Mouse (Mus musculus): ENCODE results near the gene Lce1f.
"Not testable (repeated sequence)": the region's sequence is repeated elsewhere in the genome, so short reads cannot be mapped to it uniquely, and the experiment has no call there.

The Lce1f gene

DNA sequence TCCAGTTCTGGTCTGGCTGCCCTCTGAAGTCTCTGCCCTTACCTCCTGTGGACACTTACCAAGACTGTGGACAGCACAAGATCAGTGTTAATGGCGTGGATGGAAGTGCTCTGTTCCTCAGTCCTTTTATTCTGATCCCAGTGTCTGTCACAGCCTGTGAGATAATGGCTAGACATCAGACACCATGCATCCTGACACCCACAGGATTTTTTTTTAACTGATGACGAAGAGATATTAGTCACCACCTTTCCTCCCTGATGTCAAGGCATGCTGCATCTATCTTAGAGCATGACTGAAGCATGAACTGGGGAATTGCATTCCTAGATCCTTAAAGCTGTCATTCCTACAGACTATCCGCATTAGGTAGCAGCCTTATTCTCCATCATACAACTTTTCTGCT is at the start of gene Lce1f:
Gene Lce1f (minus strand): TSS at position 101 of the 400 bp plus-strand sequence.
- no peak for DNase-seq (ENCODE audit: low spot score in 2 of 2)

DNA sequence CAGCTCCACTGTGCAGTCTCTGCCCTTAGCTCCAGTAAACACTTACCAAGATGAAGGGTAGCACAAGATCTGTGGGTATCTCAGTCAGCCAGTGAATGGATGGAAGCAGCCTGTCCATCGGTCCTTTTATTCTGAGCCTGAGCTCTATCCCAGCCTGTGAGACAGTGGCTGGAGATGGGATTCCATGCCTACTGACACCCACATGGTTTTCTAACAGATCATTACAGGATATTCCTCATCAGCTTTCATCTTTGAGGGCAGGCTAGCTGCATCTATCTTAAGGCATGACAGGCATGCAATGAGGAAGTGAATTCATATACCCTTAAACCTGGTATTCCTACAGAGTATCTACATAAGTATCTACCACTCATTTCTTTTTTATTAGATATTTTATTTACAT is 44.8 kb upstream of the Lce1f start, which contains the start of gene Lce1h:
Gene Lce1h (minus strand): TSS at position 101 of the 400 bp plus-strand sequence.
- no peak for DNase-seq (ENCODE audit: low spot score in 2 of 2)

DNA sequence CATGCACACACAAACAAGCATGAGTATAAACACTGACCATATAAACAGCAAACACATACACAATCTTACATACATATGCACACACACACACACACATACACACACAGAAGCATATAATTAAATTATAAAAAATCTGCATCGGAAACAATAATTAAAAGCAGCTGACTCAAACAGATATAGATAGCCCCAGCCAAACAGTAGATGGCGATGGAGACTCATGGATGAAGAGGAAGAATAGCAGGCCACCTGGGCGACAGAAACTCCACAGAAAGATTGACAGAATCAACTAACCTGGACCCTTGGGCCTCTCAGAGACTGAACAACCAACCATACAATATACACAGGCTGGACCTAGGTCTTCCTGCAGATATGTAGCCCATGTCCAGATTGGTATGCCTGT is 33.0 kb upstream of the Lce1f start:
- DNase-seq (ENCODE audit: low spot score in 2 of 2), result no peak

DNA sequence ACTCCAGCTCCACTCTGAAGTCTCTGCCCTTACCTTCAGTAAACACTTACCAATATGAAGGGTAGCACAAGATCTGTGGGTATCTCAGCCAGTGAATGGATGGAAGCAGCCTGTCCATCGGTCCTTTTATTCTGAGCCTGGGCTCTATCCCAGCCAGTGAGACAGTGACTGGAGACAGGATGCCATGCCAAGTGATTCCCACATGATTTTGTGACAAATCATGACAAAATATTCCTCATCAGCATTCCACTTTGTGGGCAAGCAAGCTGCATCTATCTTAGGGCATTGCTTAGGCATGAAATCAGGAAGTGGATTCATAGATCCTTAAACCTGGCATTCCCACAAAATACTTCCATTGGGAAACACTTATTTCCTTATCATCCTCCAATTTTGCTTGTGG is 32.1 kb upstream of the Lce1f start, which contains the start of gene Lce1g:
Gene Lce1g (minus strand): TSS at position 101 of the 400 bp plus-strand sequence.
- DNase-seq (ENCODE audit: low spot score in 2 of 2), result no peak

DNA sequence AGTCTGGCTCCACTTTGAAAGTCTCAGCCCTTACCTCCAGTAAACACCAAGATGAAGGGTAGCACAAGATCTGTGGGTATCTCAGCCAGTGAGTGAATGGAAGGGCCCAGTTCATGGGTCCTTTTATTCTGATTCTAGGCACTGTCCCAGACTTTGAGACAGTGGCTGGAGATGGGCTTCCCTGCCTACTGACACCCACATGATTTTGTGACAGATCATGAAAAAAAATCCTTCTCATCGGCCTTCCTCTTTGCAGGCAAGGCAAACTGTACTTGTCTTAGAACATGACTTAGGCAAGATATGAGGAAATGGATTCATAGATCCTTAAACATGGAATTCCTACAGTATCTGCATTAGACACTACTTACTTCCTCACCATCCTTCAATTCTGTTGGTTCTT is 18.8 kb upstream of the Lce1f start, which contains the start of gene Gm38119:
Gene Gm38119 (minus strand): TSS at position 101 of the 400 bp plus-strand sequence.
- DNase-seq (ENCODE audit: low spot score in 2 of 2), result no peak

DNA sequence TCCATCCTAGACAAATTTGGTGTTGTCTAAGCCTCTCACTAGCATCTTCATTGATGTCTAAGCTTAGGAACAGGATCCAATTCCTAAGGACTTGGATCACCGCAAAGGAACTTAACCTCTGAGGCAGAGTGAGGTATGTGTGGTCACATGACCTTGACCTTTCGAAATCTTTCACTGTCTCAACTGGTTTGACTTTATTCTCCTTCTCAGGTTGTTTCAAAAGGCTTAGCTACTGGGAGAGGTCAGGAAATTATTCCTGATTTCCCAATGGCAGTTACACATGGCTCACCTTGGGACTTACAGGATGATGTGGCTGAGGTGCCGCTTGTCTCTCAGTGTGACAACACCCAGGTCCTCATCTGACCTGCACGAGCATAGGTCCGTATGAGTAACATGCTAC is 2.5 kb upstream of the Lce1f start:
- DNase-seq (ENCODE audit: low spot score in 2 of 2), result no peak

DNA sequence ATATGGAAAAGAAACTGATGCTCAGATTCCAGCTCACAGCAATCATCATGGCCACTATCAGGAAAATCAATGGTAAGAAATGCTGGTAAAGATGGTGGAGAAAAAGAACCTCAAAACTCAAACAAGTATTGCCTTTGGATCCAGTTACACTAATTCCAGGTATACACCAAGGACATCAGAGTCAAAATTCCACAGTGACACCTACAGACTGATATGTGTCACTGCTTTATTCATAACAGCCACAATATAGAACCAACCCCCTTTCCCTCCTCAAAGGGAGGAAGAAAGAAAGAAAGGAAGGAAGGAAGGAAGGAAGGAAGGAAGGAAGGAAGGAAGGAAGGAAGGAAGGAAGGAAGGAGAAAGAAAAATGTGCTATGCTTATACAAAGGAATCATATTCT is 5.0 kb downstream of the Lce1f start:
- no peak for DNase-seq (ENCODE audit: low spot score in 2 of 2)

DNA sequence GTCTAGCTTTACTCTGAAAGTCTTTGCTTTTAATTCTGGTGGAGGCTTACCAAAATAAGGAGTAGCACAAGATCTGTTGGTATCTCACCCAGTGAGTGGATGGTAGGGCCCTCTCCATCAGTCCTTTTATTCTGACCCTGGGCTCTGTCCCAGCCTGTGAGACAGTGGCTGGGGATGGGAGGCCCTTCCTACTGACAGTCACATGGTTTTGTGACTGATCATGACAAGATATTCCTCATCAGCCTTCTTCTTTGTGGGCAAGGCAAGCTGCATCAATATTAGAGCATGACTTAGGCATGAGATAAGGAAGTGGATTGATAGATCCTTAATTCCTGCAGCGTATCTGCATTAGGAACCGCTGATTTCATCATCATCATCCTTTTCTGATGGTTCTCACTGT is 11.2 kb downstream of the Lce1f start, which contains the start of gene Lce1e:
Gene Lce1e (minus strand): TSS at position 101 of the 400 bp plus-strand sequence.
- no peak for DNase-seq (ENCODE audit: low spot score in 2 of 2)

DNA sequence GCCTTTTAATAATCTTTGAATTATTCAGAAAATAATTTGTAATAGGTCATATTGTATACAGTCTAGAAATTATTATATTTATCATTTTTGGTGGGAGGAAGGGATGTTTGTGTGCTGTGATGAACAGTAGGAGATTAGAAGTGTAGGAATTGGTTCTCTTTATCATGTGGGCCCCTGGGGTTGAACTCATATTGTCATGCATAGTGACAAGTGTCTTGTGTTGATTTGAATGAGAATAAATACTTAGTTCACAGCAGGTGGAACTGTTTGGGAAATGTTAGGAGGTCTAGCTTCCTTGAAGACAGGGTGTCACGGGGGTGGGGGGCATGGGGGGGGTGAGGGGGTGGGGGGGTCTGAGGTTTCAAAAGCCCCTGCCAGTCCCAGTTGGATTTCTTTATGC is 25.5 kb downstream of the Lce1f start:
- DNase-seq (ENCODE audit: low spot score in 2 of 2), result no peak

DNA sequence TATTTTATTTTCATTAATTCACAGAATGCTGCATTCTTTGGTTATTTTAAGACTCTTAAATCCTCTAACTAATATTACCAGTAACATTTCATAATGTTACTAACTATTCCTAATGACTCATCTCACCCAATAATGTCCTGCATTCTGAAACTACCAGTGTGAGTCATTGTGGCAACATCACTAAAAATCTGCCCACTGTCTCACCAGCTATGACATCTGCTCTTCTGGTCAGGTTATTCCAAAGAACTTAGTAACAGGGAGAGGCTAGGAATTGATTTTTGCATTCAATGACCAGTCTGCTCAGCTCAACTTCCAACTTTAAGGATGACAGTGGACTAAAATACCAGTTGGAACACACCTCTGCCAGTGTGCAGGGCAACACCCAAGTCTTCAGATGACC is 28.5 kb downstream of the Lce1f start:
- DNase-seq (ENCODE audit: low spot score in 2 of 2), result no peak

DNA sequence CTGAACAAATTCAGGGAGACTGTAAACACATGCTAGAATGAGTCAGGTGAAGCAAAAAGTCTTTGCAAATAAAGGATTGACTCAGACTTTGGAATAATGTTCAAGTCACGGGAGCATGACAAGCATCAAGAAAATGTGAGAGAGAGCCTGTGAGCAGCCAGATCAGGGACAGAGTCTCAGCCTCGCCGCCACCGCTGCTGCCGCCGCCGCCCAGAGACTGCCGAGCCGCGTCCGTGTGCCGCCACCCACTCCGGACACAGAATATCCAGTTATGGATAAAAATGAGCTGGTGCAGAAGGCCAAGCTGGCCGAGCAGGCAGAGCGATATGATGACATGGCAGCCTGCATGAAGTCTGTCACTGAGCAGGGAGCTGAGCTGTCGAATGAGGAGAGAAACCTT is 31.0 kb downstream of the Lce1f start:
- not testable (repeated sequence) for DNase-seq (ENCODE audit: low spot score in 2 of 2)

DNA sequence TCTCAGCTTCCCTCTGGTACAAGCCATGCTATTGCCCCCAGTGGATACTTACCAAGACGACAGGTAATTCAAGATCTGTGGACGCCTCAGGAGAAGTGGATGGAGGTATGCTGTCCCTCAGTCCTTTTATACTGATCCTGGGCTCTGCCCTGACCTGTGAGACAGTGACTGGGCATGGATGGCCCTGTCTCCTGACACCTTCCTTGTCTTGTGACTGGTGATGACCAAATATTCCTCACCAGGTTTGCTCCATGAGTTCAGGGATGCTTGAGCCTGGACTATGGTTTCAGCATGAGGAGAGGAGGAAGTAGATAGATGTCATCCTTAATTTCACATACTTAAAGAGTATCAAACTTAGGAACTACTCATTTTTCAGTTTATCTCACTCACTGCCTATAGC is 33.0 kb downstream of the Lce1f start, which contains the start of gene Lce1d:
Gene Lce1d (minus strand): TSS at position 101 of the 400 bp plus-strand sequence.
- no peak for DNase-seq (ENCODE audit: low spot score in 2 of 2)

DNA sequence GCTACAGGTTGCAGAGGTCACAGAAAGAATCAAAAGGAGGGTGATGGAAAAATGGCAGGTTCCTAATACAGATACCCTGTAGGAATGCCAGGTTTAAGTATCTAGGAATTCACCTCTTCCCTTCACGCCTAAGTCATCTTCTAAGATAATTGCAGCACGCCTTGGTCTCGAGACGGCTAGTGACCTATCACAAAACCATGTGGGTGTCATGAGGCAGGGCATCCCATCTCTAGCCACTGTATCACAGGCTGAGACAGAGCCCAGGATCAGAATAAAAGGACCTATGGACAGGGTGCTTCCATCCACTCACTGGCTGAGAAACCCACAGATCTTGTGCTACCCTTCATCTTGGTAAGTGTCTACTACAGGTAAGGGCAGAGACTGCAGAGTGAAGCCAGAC is 41.2 kb downstream of the Lce1f start, which contains the start of gene Lce1c:
Gene Lce1c (plus strand): TSS at position 301 of the 400 bp plus-strand sequence.
- no peak for DNase-seq (ENCODE audit: low spot score in 2 of 2)

DNA sequence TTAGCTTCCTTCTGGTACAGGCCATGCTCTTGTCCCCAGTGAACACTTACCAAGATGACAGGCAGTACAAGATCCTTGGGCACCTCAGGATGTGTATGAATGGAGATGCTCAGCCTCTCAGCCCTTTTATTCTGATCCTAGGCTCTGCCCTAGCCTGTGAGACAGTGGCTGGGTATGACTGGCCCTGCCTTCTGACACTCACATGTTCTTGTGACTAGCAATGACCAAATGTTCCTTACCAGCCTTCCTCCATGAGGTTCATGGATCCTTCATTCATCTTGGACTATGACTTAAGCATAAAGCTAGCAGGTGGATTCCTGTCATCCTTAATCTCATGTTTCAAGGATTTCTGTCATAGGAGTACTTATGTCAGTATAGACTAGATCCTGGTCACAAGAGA is 49.9 kb downstream of the Lce1f start, which contains the start of gene Lce1a2:
Gene Lce1a2 (minus strand): TSS at position 101 of the 400 bp plus-strand sequence.
- no peak for DNase-seq (ENCODE audit: low spot score in 2 of 2)
